Mouse (Mus musculus) lung, embryonic 15.5 days (tissue): Measurements from ENCODE around the gene Kcnk3. TPM values are rescaled to one million over a fixed set of nuclear protein-coding genes. Genes with fewer than 3 reads are reported as not detected.
A peak's percentile ranks its signal among the peaks of the same experiment; 100 is the strongest.

ENCODE experiments used
- ATAC-seq: fragments of 200-750 bp; cut with Nextera tagmentation; 2 replicates; pipeline ENCODE4 v1.8.0; 2017; ENCODE audit warnings: moderate number of reproducible peaks, borderline replicate concordance; ENCODE audit not compliant: low FRiP score, low TSS enrichment; ENCODE audit errors: extremely low read depth
- H3K27ac ChIP-seq: fragments of 300-500 bp; sonication (generic); 2 replicates; pipeline ENCODE4 v1.5.1; 2015; ENCODE audit warnings: moderate library complexity, mild to moderate bottlenecking, inconsistent platforms
- H3K27me3 ChIP-seq: fragments of 300-500 bp; sonication (generic); 2 replicates; pipeline ENCODE4 v1.6.1; 2015; ENCODE audit warnings: inconsistent platforms
- H3K36me3 ChIP-seq: fragments of 300-500 bp; sonication (generic); 2 replicates; pipeline ENCODE4 v1.6.1; 2015; ENCODE audit warnings: inconsistent platforms
- H3K4me1 ChIP-seq: fragments of 300-500 bp; sonication (generic); 2 replicates; pipeline ENCODE4 v1.6.1; 2015; ENCODE audit warnings: inconsistent platforms
- H3K4me2 ChIP-seq: fragments of 300-500 bp; sonication (generic); 2 replicates; pipeline ENCODE4 v1.6.1; 2015; ENCODE audit warnings: inconsistent platforms, mild to moderate bottlenecking, moderate library complexity
- H3K4me3 ChIP-seq: fragments of 300-500 bp; sonication (generic); 2 replicates; pipeline ENCODE4 v1.5.1; 2015; ENCODE audit warnings: mild to moderate bottlenecking, inconsistent platforms
- H3K9ac ChIP-seq: fragments of 300-500 bp; sonication (generic); 2 replicates; pipeline ENCODE4 v1.6.1; 2015; ENCODE audit warnings: inconsistent platforms
- H3K9me3 ChIP-seq: fragments of 300-500 bp; sonication (generic); 2 replicates; pipeline ENCODE4 v1.6.1; 2016; ENCODE audit warnings: inconsistent platforms
- WGBS: fragments of 180-500 bp; shearing (Covaris S2); methylation state at CpG from one replicate; pipeline ENCODE4 v1.1.7; 2015; 5-methylcytosine and 5-hydroxymethylcytosine counted together
- polyA plus RNA-seq: library from polyadenylated mRNA; unstranded; fragments of >200 nt; fragmentation: Nextera tagmentation; extraction: Ambion mirVana; gene quantifications from 2 replicates; pipeline ENCODE4 v1.2.1, GENCODE M21; 2015

Kcnk3 gene
- polyA plus RNA-seq, 1 experiment from 2014 or later: 23.1 TPM

DNA sequence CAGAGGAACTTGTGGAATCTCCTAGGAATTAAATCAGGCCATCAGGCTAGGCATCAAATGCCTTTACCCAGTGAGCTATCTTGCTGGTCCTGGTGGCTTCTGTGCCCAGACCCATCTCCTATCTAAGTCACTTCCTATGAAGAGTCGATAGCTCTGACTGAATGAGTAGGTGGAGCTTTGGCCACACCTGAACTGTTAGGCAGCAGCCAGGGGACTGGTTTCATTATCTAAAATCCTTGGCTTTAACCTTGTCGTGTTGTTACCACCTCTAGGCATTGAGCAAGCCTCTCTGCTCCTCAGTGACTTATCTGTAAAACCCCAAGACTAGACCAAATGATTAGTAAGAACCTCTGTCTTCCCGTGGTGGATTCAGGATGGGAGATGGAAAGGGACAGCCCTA is 29.4 kb downstream of the Kcnk3 start:
- Histone ChIP-seq H3K4me1 (peaks cover 61% of the 10 kb centered on the region), H3K4me2 (no peak overlapping the region), H3K4me3 (no peak overlapping the region), H3K27ac (no peak overlapping the region), H3K27me3 (peaks cover 17% of the 10 kb centered on the region), H3K36me3 (no peaks in the 10 kb centered on the region), H3K9me3 (no peaks in the 10 kb centered on the region), H3K9ac (no peak overlapping the region)
- no peak for ATAC-seq
- WGBS: 13% methylated on average over 3 of the region's 3 CpGs

DNA sequence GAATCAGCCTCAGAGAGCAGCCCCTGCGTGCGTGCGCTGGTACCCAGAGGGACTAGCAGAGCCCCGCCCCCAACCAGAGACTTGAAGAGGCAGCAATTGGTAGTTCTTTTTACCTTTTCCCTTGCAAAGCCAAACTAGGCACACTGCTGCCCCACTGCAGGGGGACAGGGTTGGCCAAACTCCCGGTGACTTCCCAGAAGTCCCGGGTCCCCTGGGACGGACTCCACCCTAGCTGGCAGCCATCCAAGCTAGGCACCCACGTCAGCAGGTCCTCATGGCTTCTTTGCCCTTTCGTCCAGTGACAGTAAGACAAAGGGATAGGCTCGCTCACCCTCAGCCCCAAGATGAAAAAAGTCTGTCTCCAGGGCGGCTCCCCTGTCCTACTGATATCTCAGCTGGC is 29.9 kb downstream of the Kcnk3 start:
- Histone ChIP-seq H3K36me3 (no peaks in the 10 kb centered on the region), H3K4me2 (no peak overlapping the region), H3K9me3 (no peaks in the 10 kb centered on the region), H3K27ac (no peak overlapping the region), H3K27me3 (peaks cover 22% of the 10 kb centered on the region), H3K9ac (no peak overlapping the region), H3K4me1 (peaks cover 66% of the 10 kb centered on the region), H3K4me3 (no peak overlapping the region)
- WGBS: 22% methylated on average over 11 of the region's 11 CpGs
- ATAC-seq: no peak

DNA sequence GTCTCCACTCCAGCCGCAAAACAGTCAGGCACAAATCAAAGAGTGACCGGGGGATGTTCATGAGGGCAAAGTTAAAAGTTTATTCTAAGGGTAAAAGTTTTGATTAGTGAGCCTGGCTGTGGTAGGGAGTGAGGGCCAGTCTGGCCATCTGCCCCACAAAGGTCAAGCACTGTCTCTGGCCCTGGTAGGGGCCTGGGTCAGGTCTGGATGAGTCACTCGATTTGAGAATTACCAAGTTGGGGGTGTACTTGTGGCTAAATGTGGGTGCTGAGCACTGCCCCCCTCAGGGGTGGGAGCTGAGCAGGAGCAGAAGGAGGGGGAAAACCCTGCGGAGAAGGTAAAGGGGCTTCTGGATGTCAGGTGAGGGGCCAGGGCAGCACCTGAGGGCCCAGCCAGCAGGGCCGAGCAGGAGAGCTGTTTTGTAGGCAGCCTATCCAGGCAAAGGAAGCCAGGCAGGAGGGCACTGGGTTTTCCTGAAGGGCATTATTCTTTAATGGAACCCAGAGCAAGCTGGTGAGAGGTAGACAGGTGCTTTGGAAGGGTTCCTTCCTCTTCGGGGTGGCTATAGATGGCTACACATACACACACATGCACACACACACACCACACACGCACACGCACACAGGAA is 30.5 kb downstream of the Kcnk3 start:
- Histone ChIP-seq H3K4me3 (no peak overlapping the region), H3K9me3 (no peaks in the 10 kb centered on the region), H3K4me1 (peaks cover 69% of the 10 kb centered on the region), H3K27me3 (peaks cover 23% of the 10 kb centered on the region), H3K36me3 (no peaks in the 10 kb centered on the region), H3K9ac (no peak overlapping the region), H3K27ac (no peak overlapping the region), H3K4me2 (no peak overlapping the region)
- ATAC-seq: no peak
- WGBS: 62% methylated on average over 8 of the region's 8 CpGs

DNA sequence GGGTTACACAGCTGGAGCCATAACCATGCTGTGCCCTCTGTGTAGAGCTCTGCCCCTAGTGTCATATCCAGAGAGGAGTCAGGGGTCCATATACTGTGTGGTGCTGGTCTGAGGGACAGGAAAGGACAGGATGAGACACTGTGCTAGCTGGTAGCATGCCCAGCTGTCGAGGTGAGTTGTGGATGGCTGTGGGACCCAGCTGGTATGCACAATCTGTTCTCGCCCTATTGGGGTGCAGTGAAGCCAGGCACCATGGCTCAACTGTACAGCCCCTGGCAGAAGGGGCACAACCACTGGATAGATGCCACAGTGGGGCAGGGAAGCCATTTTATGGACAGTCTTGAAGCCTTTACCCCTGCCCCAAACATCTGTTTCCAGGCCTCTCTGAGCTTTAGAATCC is 31.2 kb downstream of the Kcnk3 start:
- no peak for ATAC-seq
- Histone ChIP-seq H3K27me3 (peaks cover 23% of the 10 kb centered on the region), H3K4me3 (no peak overlapping the region), H3K4me1 (peaks cover 67% of the 10 kb centered on the region), H3K9me3 (no peaks in the 10 kb centered on the region), H3K27ac (no peak overlapping the region), H3K36me3 (no peaks in the 10 kb centered on the region), H3K9ac (no peak overlapping the region), H3K4me2 (no peak overlapping the region)
- WGBS: 75% methylated on average over 2 of the region's 2 CpGs

DNA sequence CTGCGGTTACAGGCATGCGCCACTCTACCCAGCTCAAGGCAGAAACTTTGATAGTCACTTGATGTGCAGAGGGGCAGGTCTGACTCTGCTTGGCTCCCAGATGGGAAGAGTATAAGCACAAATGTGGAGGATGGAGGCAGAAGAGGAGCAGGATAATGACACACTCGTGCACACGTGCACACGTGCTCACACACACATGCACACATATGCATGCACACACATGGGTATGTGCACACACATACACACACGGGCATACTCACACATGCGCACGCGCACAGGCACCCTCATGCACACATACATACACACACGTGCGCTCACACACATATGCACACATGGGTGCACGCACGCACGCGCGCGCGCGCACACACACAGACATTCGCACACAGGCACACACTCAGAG is 32.6 kb downstream of the Kcnk3 start:
- H3K27ac ChIP-seq: no peak overlapping the region
- peaks cover 23% of the 10 kb centered on the region for H3K27me3 ChIP-seq
- H3K36me3 ChIP-seq: no peaks in the 10 kb centered on the region
- no peak overlapping the region for H3K4me2 ChIP-seq
- no peaks in the 10 kb centered on the region for H3K9me3 ChIP-seq
- H3K4me1 ChIP-seq: peaks cover 61% of the 10 kb centered on the region
- no peak overlapping the region for H3K4me3 ChIP-seq
- 96% methylated on average over 20 of the region's 20 CpGs for WGBS
- ATAC-seq: no peak
- H3K9ac ChIP-seq: no peak overlapping the region

DNA sequence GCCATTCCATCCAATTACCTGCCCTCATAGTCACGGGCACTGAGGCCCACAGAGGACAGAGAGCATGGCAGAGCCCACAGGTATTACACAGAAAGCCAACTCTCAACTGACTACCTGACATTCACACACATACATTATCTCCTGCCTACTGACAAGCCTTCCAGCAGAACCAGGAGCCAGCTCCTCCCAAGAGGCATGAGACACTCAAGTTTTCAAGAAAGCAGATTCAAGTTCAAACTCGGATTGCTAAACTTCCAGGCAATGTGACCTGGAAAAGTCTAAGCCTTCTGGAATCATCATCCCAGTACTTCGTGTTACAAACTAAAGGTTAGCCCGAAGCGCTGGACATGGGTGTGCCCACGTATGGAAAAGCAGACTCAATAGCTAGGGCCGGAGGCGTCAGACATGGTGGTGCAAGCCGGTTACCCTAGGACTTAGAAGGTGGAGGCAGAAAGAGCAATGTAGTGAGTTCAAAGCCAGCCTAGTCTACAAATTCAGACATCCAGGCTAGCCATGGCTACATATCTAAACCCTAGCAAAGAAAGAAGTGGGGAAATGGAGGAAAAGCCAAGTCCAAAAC is 33.3 kb downstream of the Kcnk3 start:
- Histone ChIP-seq H3K27me3 (peaks cover 23% of the 10 kb centered on the region), H3K9me3 (no peaks in the 10 kb centered on the region), H3K36me3 (no peaks in the 10 kb centered on the region), H3K4me3 (no peak overlapping the region), H3K27ac (no peak overlapping the region), H3K4me2 (no peak overlapping the region), H3K4me1 (peaks cover 54% of the 10 kb centered on the region), H3K9ac (no peak overlapping the region)
- no peak for ATAC-seq
- 89% methylated on average over 9 of the region's 9 CpGs for WGBS

DNA sequence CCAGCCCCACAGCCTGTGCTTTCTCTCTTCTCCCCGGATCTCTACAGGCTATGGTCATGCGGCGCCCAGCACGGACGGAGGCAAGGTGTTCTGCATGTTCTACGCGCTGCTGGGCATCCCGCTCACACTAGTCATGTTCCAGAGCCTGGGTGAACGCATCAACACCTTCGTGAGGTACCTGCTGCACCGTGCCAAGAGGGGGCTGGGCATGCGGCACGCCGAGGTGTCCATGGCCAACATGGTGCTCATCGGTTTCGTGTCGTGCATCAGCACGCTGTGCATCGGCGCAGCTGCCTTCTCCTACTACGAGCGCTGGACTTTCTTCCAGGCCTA is 33.8 kb downstream of the Kcnk3 start:
- Histone ChIP-seq H3K4me1 (peaks cover 49% of the 10 kb centered on the region), H3K27ac (no peak overlapping the region), H3K4me3 (peak overlapping the region; percentile 29; the same call in 1 of the 2 replicates), H3K36me3 (no peaks in the 10 kb centered on the region), H3K27me3 (peaks cover 23% of the 10 kb centered on the region), H3K9me3 (no peaks in the 10 kb centered on the region), H3K9ac (no peak overlapping the region), H3K4me2 (peak overlapping the region; percentile 62)
- 55% methylated on average over 22 of the region's 22 CpGs for WGBS
- ATAC-seq: no peak

DNA sequence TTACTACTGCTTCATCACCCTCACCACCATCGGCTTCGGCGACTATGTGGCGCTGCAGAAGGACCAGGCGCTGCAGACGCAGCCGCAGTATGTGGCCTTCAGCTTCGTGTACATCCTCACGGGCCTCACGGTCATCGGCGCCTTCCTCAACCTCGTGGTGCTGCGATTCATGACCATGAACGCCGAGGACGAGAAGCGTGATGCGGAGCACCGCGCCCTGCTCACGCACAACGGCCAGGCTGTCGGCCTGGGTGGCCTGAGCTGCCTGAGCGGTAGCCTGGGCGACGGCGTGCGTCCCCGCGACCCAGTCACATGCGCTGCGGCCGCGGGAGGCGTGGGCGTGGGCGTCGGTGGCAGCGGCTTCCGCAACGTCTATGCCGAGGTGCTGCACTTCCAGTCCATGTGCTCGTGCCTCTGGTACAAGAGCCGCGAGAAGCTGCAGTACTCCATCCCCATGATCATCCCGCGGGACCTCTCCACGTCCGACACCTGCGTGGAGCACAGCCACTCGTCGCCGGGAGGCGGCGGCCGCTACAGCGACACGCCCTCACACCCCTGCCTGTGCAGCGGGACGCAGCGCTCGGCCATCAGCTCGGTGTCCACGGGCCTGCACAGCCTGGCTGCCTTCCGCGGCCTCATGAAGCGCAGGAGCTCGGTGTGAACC is 34.3 kb downstream of the Kcnk3 start:
- WGBS: 10% methylated on average over 64 of the region's 69 CpGs
- no peaks in the 10 kb centered on the region for H3K9me3 ChIP-seq
- H3K27me3 ChIP-seq: peaks cover 23% of the 10 kb centered on the region
- H3K4me3 ChIP-seq: peak overlapping the region; percentile 29
- H3K36me3 ChIP-seq: no peaks in the 10 kb centered on the region
- H3K9ac ChIP-seq: no peak overlapping the region; the same call in 1 of the 2 replicates
- H3K4me1 ChIP-seq: peaks cover 46% of the 10 kb centered on the region
- no peak overlapping the region for H3K27ac ChIP-seq
- ATAC-seq: peak; percentile 32; the same call in 1 of the 2 replicates
- peak overlapping the region; percentile 62 for H3K4me2 ChIP-seq

DNA sequence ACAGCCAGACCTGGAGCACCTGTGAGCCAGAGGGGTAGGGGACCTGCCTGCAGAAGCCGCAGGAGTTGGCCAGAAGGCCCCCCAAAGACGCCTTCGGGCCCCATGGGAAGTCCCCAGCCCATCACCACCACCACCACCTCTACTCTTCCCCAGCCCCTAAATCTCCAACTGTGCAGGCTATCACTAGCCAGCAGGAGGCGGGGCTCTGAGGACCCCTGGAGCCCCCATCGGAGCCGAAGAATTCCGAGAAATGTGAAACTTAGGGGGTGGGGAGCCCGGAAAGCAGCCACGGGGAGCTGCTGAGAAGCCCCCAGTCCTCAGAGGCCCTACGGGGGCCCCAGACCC is 34.8 kb downstream of the Kcnk3 start:
- peak overlapping the region; percentile 62 for H3K4me2 ChIP-seq
- no peak overlapping the region; the same call in 1 of the 2 replicates for H3K9ac ChIP-seq
- H3K27ac ChIP-seq: no peak overlapping the region
- peak overlapping the region; percentile 29 for H3K4me3 ChIP-seq
- ATAC-seq: no peak
- peaks cover 40% of the 10 kb centered on the region for H3K4me1 ChIP-seq
- peaks cover 23% of the 10 kb centered on the region for H3K27me3 ChIP-seq
- no peaks in the 10 kb centered on the region for H3K36me3 ChIP-seq
- WGBS: 9% methylated on average over 10 of the region's 10 CpGs
- H3K9me3 ChIP-seq: no peaks in the 10 kb centered on the region

DNA sequence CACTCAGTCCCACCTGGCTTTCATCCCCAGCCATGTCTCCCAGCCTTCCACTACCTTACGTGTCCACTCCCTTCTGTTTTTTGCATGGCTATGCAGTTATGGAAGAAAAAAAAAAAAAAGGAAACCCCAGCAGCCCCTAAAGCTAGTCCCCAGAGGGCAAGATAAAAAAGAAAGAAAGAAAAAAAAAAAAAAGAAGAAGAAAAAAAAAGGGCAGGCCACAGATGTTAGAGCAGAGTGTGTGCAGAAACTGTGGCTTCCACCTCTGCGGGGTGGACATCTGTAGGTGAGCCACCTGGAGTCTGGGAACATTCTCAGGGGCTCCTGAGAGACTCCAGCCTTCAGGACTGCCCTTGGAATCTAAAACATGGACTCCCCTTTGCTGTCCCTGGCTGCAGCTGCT is 35.4 kb downstream of the Kcnk3 start:
- peaks cover 23% of the 10 kb centered on the region for H3K27me3 ChIP-seq
- no peak overlapping the region for H3K4me3 ChIP-seq
- no peaks in the 10 kb centered on the region for H3K9me3 ChIP-seq
- no peak overlapping the region for H3K27ac ChIP-seq
- no peak for ATAC-seq
- H3K4me2 ChIP-seq: peak overlapping the region; percentile 62; the same call in 1 of the 2 replicates
- peaks cover 35% of the 10 kb centered on the region for H3K4me1 ChIP-seq
- 71% methylated on average over 2 of the region's 2 CpGs for WGBS
- H3K36me3 ChIP-seq: no peaks in the 10 kb centered on the region
- H3K9ac ChIP-seq: no peak overlapping the region

DNA sequence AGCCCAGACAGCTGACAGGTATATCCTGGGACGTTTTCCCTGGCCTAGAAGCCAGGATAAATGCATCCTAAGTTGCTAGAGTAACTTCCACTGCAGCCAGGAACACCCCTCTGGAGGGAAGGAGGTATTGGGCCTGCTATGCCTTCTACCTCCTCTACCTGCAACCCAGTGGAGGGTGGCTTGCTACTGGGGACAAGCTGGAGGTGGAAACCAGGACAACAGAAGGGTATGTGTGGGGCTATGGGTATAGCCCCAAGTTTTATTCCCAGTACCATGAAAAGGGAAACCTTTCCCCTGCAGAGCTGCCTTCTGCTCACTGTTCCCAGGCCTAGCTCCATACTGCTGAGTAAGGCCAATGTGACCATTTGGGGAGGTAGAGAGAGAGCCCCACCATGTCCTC is 36.3 kb downstream of the Kcnk3 start:
- Histone ChIP-seq H3K4me1 (peaks cover 30% of the 10 kb centered on the region), H3K4me2 (no peak overlapping the region), H3K9me3 (no peaks in the 10 kb centered on the region), H3K4me3 (no peak overlapping the region), H3K9ac (no peak overlapping the region), H3K36me3 (no peaks in the 10 kb centered on the region), H3K27me3 (peaks cover 23% of the 10 kb centered on the region), H3K27ac (0 out of 2 replicates have a peak overlapping the region, but pooled peaks have one; percentile 12)
- WGBS: 32% methylated on average over 1 of the region's 1 CpGs
- ATAC-seq: no peak

DNA sequence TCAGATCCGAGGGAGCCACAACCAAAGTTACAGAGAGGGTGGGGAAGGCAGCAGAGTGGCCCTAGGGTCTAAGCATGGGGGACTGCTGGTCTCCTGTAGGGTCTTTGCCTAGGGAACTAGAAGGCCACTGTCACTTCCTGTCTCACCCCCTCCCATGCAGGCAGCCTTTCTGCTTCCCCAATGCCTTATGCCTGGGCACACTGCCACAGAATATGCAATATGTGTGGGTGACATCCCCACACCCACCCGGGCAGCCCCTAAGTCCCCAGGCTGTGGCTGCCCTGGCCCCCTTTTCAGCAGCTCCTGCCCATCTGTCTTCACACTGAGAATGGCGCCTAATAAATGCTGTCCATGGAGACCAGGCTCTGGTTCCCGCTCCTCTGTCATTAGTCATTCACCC is 36.9 kb downstream of the Kcnk3 start:
- Histone ChIP-seq H3K27me3 (peaks cover 23% of the 10 kb centered on the region), H3K4me2 (no peak overlapping the region), H3K9ac (no peak overlapping the region), H3K9me3 (no peaks in the 10 kb centered on the region), H3K36me3 (no peaks in the 10 kb centered on the region), H3K4me3 (no peak overlapping the region), H3K4me1 (peaks cover 30% of the 10 kb centered on the region), H3K27ac (0 out of 2 replicates have a peak overlapping the region, but pooled peaks have one; percentile 12)
- WGBS: 22% methylated on average over 4 of the region's 4 CpGs
- peak; percentile 72; the same call in 1 of the 2 replicates for ATAC-seq
